Mouse (Mus musculus) cerebellum, postnatal 4 days (tissue): ENCODE results near the gene Tnfrsf13c.

Experiments
- DNase-seq, 2 experiments: peaks; one replicate each; pipeline ENCODE4 v3.0.0; 2022; ENCODE audit warnings: low spot score in 2 of 2, mixed read lengths in 1 of 2

Tnfrsf13c gene

DNA sequence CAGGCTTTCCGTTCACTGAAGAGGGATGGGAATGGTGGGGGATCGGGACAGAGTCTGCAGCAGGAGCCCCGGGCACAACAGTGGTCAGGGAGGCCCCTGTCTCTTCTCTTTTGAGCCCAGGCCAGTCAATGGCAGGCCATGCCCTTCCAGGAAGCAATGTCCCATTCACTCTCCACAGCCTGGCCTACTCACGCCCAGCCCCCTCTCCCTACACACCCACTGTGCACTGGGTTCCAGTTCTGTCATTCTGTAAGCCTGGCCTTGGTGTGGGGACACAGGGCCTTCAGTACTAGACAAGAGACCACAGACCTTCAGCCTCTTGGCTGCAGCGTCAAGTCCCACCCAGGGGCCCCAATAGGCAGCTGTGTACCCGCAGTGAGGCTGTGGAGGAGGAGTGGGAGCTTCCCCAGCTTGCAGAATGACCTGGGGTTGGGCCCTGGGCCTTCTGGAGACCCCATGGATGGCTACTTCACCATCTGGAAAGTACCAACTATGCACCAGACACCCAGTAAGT, 6.0 kb upstream of the Tnfrsf13c start:
- no peak for DNase-seq

GRCm38 (mm10) chr15:82229542-82230045, 5.4 kb upstream of the Tnfrsf13c start:
- DNase-seq: no peak

DNA sequence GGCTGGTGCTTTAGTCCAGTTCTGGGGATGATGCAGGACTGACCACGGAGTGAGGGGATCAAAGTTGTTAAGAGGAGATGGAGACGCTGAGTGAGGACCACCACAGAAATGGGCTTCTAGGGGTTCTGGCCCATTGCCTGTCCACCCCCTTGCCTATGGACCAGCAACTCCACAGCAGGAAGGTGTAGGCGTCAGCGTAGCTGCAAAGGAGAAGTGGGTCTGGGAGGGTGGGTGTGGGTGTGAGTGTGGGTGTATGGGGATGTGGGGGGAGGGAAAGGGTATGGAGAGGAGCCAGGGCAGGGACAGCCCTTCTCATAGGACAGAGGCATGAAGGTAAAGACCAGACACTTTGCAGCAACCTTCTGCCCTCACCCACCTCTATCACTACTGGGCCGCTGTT, 1.6 kb upstream of the Tnfrsf13c start:
- DNase-seq: no peak

- DNase-seq: no peak
Observed at GRCm38 (mm10) chr15:82224602-82225215, 540 bp upstream of the Tnfrsf13c start.

GRCm38 (mm10) chr15:82223251-82223650, 918 bp downstream of the Tnfrsf13c start:
- no peak for DNase-seq

GRCm38 (mm10) chr15:82221104-82221860, 2.9 kb downstream of the Tnfrsf13c start:
- no peak for DNase-seq

- no peak for DNase-seq
Observed at GRCm38 (mm10) chr15:82220003-82220675, 4.0 kb downstream of the Tnfrsf13c start.

DNA sequence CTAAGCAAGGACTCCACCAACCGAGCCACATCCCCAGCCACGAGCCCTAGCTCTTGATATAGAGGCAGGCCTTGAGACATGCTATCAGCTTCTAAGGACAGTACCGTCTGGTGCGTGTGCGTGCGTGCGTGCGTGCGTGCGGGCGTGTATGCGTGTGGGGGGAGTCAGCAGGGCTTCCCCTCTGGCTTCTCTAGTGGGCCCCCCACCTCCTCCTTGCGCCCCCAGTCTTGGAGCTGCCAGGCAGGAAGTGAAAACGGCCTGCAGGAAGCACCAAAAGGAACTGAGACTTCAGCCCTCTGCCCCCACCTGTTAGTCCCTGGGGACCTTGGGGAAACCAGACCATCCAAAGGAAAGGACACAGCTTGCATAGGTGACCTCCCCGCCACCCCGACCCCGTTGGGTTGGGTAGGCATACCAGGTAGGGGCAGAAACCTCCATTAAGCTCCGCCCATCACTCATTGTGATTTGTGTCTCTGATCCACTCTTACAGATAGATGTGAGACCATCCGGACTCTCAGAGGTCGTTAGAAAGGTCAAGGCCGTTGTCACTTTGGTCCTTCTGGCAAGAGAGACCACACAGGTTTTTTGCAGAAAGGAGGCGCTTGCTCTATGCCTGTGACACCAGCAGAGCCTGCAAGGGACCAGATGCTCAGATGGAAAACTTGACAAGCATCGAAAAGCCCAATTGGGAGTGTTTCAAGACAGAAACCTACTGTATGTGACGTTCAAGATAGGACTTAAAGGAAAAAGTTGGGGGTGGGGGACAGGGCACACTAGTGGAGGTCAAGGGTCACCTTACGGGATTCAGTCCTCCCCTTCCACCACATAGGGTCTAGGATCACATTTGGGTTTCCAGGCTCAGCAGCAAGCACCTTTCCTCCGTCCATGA, 5.1 kb downstream of the Tnfrsf13c start:
- no peak for DNase-seq

- no peak for DNase-seq
Observed at GRCm38 (mm10) chr15:82217980-82218379, 6.2 kb downstream of the Tnfrsf13c start.

DNA sequence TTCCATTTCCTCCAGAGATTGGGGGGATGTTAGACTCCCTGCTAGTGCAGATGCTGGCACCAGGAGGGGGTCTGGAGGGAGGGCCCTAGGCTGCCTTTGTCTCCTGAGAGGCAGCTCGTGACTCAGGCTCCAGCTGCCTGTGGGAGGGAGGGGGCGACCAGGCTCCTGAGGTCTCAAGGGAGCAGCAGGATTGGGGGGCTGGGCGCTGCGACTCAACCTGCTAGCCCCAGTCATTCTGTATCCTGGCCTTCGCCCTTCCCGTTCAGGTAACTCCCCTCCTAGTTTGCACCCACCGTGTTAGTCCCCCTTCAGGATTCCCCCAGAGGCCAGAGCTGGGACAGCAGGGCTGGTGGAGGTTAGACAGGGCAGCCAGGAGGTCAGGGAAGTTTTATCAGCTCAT, 7.1 kb downstream of the Tnfrsf13c start:
- no peak for DNase-seq

GRCm38 (mm10) chr15:82216142-82216827, 7.9 kb downstream of the Tnfrsf13c start:
- DNase-seq: no peak

- no peak for DNase-seq
Observed at GRCm38 (mm10) chr15:82215332-82216046, 8.7 kb downstream of the Tnfrsf13c start.

GRCm38 (mm10) chr15:82213222-82213621, 10.9 kb downstream of the Tnfrsf13c start:
- DNase-seq: no peak

- no peak for DNase-seq
Observed at GRCm38 (mm10) chr15:82212752-82213063, 11.5 kb downstream of the Tnfrsf13c start, which contains the start of gene Shisa8. Gene Shisa8 (minus strand): TSS chr15:82212815.

DNA sequence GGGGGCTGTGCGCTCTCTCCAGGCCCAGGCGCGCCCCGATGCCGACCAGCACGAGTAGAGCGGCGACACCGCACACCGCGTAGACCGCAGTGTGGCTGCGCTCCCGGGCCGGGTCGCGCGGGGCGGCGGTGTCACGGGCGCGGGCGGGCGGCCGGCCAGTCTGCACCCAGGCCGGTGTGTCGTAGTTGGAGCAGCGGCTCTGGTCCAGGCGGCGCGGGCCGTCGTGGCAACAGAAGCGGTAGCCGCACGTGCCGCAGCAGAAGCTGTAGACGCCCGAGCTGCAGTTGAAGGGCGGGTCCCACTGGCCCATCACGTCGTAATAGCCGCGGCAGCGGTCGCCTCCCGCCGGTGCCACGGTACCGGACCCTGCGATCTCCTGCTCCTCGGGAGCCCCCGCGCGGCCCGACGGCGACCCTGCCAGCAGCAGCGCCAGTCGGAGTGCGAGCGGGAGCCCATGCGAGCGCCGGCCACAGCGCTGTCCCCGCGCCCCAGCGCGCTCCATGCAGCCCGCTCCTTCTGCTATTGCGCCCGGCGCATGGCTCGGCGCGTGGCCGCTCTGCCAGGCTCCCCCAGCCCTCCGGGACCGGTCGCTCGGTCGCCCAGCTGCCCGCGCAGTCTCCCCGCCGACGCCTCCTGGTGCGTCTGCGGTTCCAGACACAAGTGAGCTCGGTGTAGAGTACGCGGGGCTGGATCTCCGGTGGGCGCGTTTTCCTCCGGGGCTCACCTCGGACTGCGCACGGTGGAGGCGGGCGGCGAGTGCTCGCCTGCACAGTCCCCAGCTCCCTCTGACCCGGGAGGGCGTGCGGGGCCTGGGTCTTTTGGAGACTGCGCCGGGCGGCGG, 12.0 kb downstream of the Tnfrsf13c start:
- DNase-seq: peak in 1 of 2 experiments; percentile 42

DNA sequence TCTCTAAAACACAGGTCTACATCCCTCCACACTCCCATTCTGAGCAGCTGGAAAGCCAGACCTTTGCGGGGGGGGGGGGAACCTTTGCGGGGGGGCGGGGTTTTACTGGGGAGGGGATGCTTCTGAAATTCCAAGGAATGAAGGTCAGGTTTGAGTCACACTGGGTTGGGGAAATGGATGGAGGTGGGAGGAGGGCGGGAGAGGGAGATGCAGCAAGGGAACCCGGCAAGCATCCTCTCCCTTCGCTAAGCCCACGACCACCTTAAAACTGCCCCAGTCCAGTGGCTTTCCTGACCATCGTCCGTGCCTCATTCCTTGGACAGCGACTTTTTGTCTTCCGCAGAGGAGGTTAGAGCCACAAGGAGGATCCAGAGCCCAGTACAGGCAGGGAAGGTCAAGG, 12.9 kb downstream of the Tnfrsf13c start:
- no peak for DNase-seq

GRCm38 (mm10) chr15:82210801-82211200, 13.4 kb downstream of the Tnfrsf13c start:
- no peak for DNase-seq

- DNase-seq: no peak
Observed at GRCm38 (mm10) chr15:82209295-82210050, 14.7 kb downstream of the Tnfrsf13c start.

DNA sequence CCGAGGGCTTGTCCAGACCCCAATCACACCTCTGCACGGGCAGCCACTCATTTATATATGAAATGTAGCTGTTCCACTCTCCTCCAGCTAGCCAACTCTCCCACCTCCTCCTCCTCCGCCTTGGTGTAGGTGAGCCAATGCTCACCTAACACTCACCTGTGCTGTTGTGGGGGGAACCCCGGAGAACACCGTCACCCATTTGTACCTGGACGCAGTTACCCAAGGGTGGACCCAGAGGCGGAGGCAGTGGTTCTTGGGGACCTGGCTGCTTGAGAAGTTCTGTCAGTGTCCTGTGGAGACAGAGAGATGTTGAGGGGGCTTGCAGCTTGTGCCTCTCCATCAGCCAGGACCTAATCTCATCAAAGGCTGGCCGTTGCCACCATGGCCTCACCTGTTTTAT, 15.9 kb downstream of the Tnfrsf13c start:
- DNase-seq: no peak
